Mouse (Mus musculus): ENCODE data around the gene Grk3.

Gene Grk3

GRCm38 (mm10) chr5:113002821-113003380, 12.7 kb downstream of the Grk3 start:
- Histone ChIP-seq H3K4me3 (replicated peaks; ENCODE audit: low read length) (no peak overlapping the region), H3K27me3 (ENCODE audit: insufficient read depth, low read length) (peaks cover 6% of the 10 kb centered on the region), H3K4me1 (replicated peaks; ENCODE audit: low read depth, low read length) (peaks cover 34% of the 10 kb centered on the region), H3K36me3 (ENCODE audit: insufficient read depth, low read length) (no peaks in the 10 kb centered on the region), H3K9me3 (ENCODE audit: low read length) (no peaks in the 10 kb centered on the region)
- TF ChIP-seq POU5F1 (IDR thresholded peaks at IDR 0.05; ENCODE audit: borderline replicate concordance, low read length), result no peak
- no peak for TF ChIP-seq CTCF (conservative IDR thresholded peaks at IDR 0.05; ENCODE audit: low read length)

GRCm38 (mm10) chr5:112999227-112999626, 16.4 kb downstream of the Grk3 start:
- no peaks in the 10 kb centered on the region for H3K9me3 ChIP-seq (ENCODE audit: low read length)
- no peaks in the 10 kb centered on the region for H3K36me3 ChIP-seq (ENCODE audit: insufficient read depth, low read length)
- TF ChIP-seq POU5F1 (IDR thresholded peaks at IDR 0.05; ENCODE audit: borderline replicate concordance, low read length) (no peak), CTCF (conservative IDR thresholded peaks at IDR 0.05; ENCODE audit: low read length) (no peak), NANOG (IDR thresholded peaks at IDR 0.05; ENCODE audit: borderline replicate concordance, low read length) (no peak)
- peak overlapping the region; percentile 37; the same call in 1 of the 2 replicates for H3K4me3 ChIP-seq (replicated peaks; ENCODE audit: low read length)
- peaks cover 42% of the 10 kb centered on the region for H3K4me1 ChIP-seq (replicated peaks; ENCODE audit: low read depth, low read length)
- peaks cover 4% of the 10 kb centered on the region; the same call in 1 of the 2 replicates for H3K27me3 ChIP-seq (ENCODE audit: insufficient read depth, low read length)

- no peak for TF ChIP-seq POU5F1 (IDR thresholded peaks at IDR 0.05; ENCODE audit: borderline replicate concordance, low read length)
- Histone ChIP-seq H3K4me3 (replicated peaks; ENCODE audit: low read length) (no peak overlapping the region), H3K36me3 (ENCODE audit: insufficient read depth, low read length) (no peaks in the 10 kb centered on the region), H3K9me3 (ENCODE audit: low read length) (no peaks in the 10 kb centered on the region), H3K4me1 (replicated peaks; ENCODE audit: low read depth, low read length) (peaks cover 37% of the 10 kb centered on the region), H3K27me3 (ENCODE audit: insufficient read depth, low read length) (peaks cover 4% of the 10 kb centered on the region; the same call in 1 of the 2 replicates)
These were observed 17.9 kb downstream of the Grk3 start for GRCm38 (mm10) chr5:112997516-112998186.

GRCm38 (mm10) chr5:112991245-112991644, 24.3 kb downstream of the Grk3 start:
- no peak for TF ChIP-seq NANOG (IDR thresholded peaks at IDR 0.05; ENCODE audit: borderline replicate concordance, low read length)
- no peak for TF ChIP-seq CTCF (conservative IDR thresholded peaks at IDR 0.05; ENCODE audit: low read length)
- TF ChIP-seq POU5F1 (IDR thresholded peaks at IDR 0.05; ENCODE audit: borderline replicate concordance, low read length), result no peak
- Histone ChIP-seq H3K4me3 (replicated peaks; ENCODE audit: low read length) (no peak overlapping the region), H3K4me1 (replicated peaks; ENCODE audit: low read depth, low read length) (no peaks in the 10 kb centered on the region), H3K9me3 (ENCODE audit: low read length) (no peaks in the 10 kb centered on the region), H3K27me3 (ENCODE audit: insufficient read depth, low read length) (no peaks in the 10 kb centered on the region), H3K36me3 (ENCODE audit: insufficient read depth, low read length) (no peaks in the 10 kb centered on the region)

GRCm38 (mm10) chr5:112981931-112982330, 33.7 kb downstream of the Grk3 start:
- Histone ChIP-seq H3K9me3 (ENCODE audit: low read length) (no peaks in the 10 kb centered on the region), H3K27me3 (ENCODE audit: insufficient read depth, low read length) (no peaks in the 10 kb centered on the region), H3K36me3 (ENCODE audit: insufficient read depth, low read length) (no peaks in the 10 kb centered on the region), H3K4me1 (replicated peaks; ENCODE audit: low read depth, low read length) (peaks cover 12% of the 10 kb centered on the region; the same call in 1 of the 2 replicates), H3K4me3 (replicated peaks; ENCODE audit: low read length) (no peak overlapping the region)
- TF ChIP-seq CTCF (conservative IDR thresholded peaks at IDR 0.05; ENCODE audit: low read length) (no peak), POU5F1 (IDR thresholded peaks at IDR 0.05; ENCODE audit: borderline replicate concordance, low read length) (no peak), NANOG (IDR thresholded peaks at IDR 0.05; ENCODE audit: borderline replicate concordance, low read length) (no peak)

- H3K4me3 ChIP-seq (replicated peaks; ENCODE audit: low read length), result no peak overlapping the region
- H3K4me1 ChIP-seq (replicated peaks; ENCODE audit: low read depth, low read length), result peaks cover 12% of the 10 kb centered on the region; the same call in 1 of the 2 replicates
- TF ChIP-seq NANOG (IDR thresholded peaks at IDR 0.05; ENCODE audit: borderline replicate concordance, low read length) (no peak), POU5F1 (IDR thresholded peaks at IDR 0.05; ENCODE audit: borderline replicate concordance, low read length) (no peak), CTCF (conservative IDR thresholded peaks at IDR 0.05; ENCODE audit: low read length) (no peak)
- no peaks in the 10 kb centered on the region for H3K9me3 ChIP-seq (ENCODE audit: low read length)
- H3K27me3 ChIP-seq (ENCODE audit: insufficient read depth, low read length), result no peaks in the 10 kb centered on the region
- H3K36me3 ChIP-seq (ENCODE audit: insufficient read depth, low read length), result no peaks in the 10 kb centered on the region
These were observed 35.9 kb downstream of the Grk3 start for GRCm38 (mm10) chr5:112979710-112980109.

GRCm38 (mm10) chr5:112979195-112979594, 36.4 kb downstream of the Grk3 start:
- Histone ChIP-seq H3K27me3 (ENCODE audit: insufficient read depth, low read length) (no peaks in the 10 kb centered on the region), H3K4me3 (replicated peaks; ENCODE audit: low read length) (no peak overlapping the region), H3K9me3 (ENCODE audit: low read length) (no peaks in the 10 kb centered on the region), H3K36me3 (ENCODE audit: insufficient read depth, low read length) (no peaks in the 10 kb centered on the region), H3K4me1 (replicated peaks; ENCODE audit: low read depth, low read length) (peaks cover 12% of the 10 kb centered on the region; the same call in 1 of the 2 replicates)
- no peak for TF ChIP-seq POU5F1 (IDR thresholded peaks at IDR 0.05; ENCODE audit: borderline replicate concordance, low read length)
- no peak for TF ChIP-seq NANOG (IDR thresholded peaks at IDR 0.05; ENCODE audit: borderline replicate concordance, low read length)
- no peak for TF ChIP-seq CTCF (conservative IDR thresholded peaks at IDR 0.05; ENCODE audit: low read length)

GRCm38 (mm10) chr5:112977089-112977488, 38.5 kb downstream of the Grk3 start:
- TF ChIP-seq NANOG (IDR thresholded peaks at IDR 0.05; ENCODE audit: borderline replicate concordance, low read length), result no peak
- TF ChIP-seq POU5F1 (IDR thresholded peaks at IDR 0.05; ENCODE audit: borderline replicate concordance, low read length), result no peak
- no peak for TF ChIP-seq CTCF (conservative IDR thresholded peaks at IDR 0.05; ENCODE audit: low read length)
- Histone ChIP-seq H3K9me3 (ENCODE audit: low read length) (no peaks in the 10 kb centered on the region), H3K27me3 (ENCODE audit: insufficient read depth, low read length) (no peaks in the 10 kb centered on the region), H3K36me3 (ENCODE audit: insufficient read depth, low read length) (no peaks in the 10 kb centered on the region), H3K4me3 (replicated peaks; ENCODE audit: low read length) (no peak overlapping the region), H3K4me1 (replicated peaks; ENCODE audit: low read depth, low read length) (peaks cover 16% of the 10 kb centered on the region)
